Mouse (Mus musculus): ENCODE measurements around the gene Ckmt1.

The Ckmt1 gene

GRCm38 (mm10) chr2:121412843-121413386 lies 55.4 kb downstream of the Ckmt1 start:
- peak; percentile 55 for DNase-seq (ENCODE audit: extremely low read depth, low read depth)

Measured in MEL-GATA-1-ER (cell line).